Mouse (Mus musculus) right cerebral cortex, postnatal 25 days (tissue): Measurements from ENCODE around the gene Tmem132d.

Source experiments
- DNase-seq: peaks from one replicate; pipeline ENCODE4 v3.0.0; 2022

Tmem132d gene

GRCm38 (mm10) chr5:128405071-128405470 lies 27.8 kb downstream of the Tmem132d start:
- DNase-seq = no peak

- no peak for DNase-seq
These were observed 28.7 kb downstream of the Tmem132d start for GRCm38 (mm10) chr5:128404223-128404622.

GRCm38 (mm10) chr5:128392372-128392771 lies 40.5 kb downstream of the Tmem132d start:
- DNase-seq = no peak

GRCm38 (mm10) chr5:128389665-128390064 lies 43.2 kb downstream of the Tmem132d start:
- DNase-seq = no peak

- DNase-seq = no peak
These were observed 44.3 kb downstream of the Tmem132d start for GRCm38 (mm10) chr5:128388358-128389141.

GRCm38 (mm10) chr5:128369814-128370213 lies 63.1 kb downstream of the Tmem132d start:
- no peak for DNase-seq

- DNase-seq = no peak
These were observed 63.8 kb downstream of the Tmem132d start for GRCm38 (mm10) chr5:128369111-128369510.

- peak; percentile 33 for DNase-seq
These were observed 67.5 kb downstream of the Tmem132d start for GRCm38 (mm10) chr5:128365261-128365985.

- no peak for DNase-seq
These were observed 71.8 kb downstream of the Tmem132d start for GRCm38 (mm10) chr5:128360946-128361675.

- no peak for DNase-seq
These were observed 84.0 kb downstream of the Tmem132d start for GRCm38 (mm10) chr5:128348835-128349234.

- no peak for DNase-seq
These were observed 96.0 kb downstream of the Tmem132d start for GRCm38 (mm10) chr5:128336841-128337240.

- DNase-seq = no peak
These were observed 100.1 kb downstream of the Tmem132d start for GRCm38 (mm10) chr5:128332766-128333165.

GRCm38 (mm10) chr5:128330351-128330750 lies 102.5 kb downstream of the Tmem132d start:
- no peak for DNase-seq

GRCm38 (mm10) chr5:128302387-128302786 lies 130.5 kb downstream of the Tmem132d start:
- no peak for DNase-seq

GRCm38 (mm10) chr5:128291191-128291590 lies 141.7 kb downstream of the Tmem132d start:
- no peak for DNase-seq

GRCm38 (mm10) chr5:128273255-128273654 lies 159.6 kb downstream of the Tmem132d start:
- DNase-seq = no peak

- DNase-seq = peak; percentile 10
These were observed 165.5 kb downstream of the Tmem132d start for GRCm38 (mm10) chr5:128267366-128267765.

- DNase-seq = no peak
These were observed 188.7 kb downstream of the Tmem132d start for GRCm38 (mm10) chr5:128244219-128244618.

GRCm38 (mm10) chr5:128236638-128237335 lies 196.1 kb downstream of the Tmem132d start:
- no peak for DNase-seq

- DNase-seq = no peak
These were observed 197.3 kb downstream of the Tmem132d start for GRCm38 (mm10) chr5:128235611-128236010.

GRCm38 (mm10) chr5:128233101-128233500 lies 199.8 kb downstream of the Tmem132d start:
- no peak for DNase-seq

- no peak for DNase-seq
These were observed 214.6 kb downstream of the Tmem132d start for GRCm38 (mm10) chr5:128218281-128218680.

- DNase-seq = no peak
These were observed 221.8 kb downstream of the Tmem132d start for GRCm38 (mm10) chr5:128211125-128211524.
